Comparison of ENCODE assay signal across 14 mouse cellular contexts in the genomic region with DNA sequence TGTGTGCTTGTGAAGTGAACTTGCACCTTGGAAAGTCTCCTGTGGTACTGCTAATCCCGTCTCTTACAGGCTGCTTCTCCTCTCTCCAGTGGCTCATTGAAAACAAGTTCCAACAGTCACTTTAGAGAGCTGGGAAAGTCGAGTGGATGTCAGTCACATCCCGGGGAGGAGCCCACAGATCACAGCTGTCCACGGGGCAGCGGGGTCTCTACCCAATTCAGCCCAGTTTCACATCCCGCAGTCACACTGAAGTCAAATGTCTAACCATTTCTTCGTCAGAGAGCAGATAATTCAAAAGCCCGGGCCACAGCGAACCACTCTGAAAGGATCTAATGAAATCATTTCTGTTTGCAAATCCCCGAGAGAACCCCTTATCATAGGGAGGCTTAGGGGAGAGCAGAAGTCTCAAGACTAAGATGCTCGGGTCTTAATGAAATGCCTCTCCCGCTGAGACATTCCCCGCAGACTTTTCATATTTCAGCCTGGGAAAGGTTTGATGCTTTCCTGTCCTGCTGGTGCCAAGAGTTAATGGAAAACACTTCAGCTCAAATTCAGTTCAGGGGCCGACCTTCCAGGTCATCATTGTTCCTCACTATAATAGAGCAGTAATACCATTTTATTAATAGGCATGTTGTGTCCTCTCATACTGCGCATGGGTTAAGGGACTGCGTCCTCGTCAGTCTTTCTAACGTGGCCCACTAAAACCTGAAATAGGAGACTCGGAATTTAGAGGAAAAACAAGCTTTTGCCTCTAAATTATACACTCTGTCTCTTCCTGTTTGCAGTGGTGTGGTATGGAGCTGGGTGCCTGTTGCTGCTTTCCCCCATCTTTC. TPM values are rescaled to one million over a fixed set of nuclear protein-coding genes. Genes with fewer than 3 reads are reported as not detected.
DNase-seq lines count a peak whose midpoint lies in the region; ATAC-seq lines count a peak whose summit lies in the region.
"Had no signal": no experiment of that assay in that cellular context is flagged by ENCODE, and none has a peak within 500 bp of the region (broad histone marks: within the 10 kb centered on the region; RNA-seq: fewer than 3 reads in every experiment).

No protein-coding gene starts in this region.

- no peaks in the 10 kb centered on the region for H3K36me3 ChIP-seq in heart, embryonic 12.5 days
- no peaks in the 10 kb centered on the region for H3K36me3 ChIP-seq in embryonic facial prominence, embryonic 14.5 days (ENCODE audit: control insufficient read depth, insufficient read depth, low read length)
- H3K36me3 ChIP-seq in hindbrain, embryonic 14.5 days (replicated peaks; ENCODE audit: control insufficient read depth, insufficient read depth), result no peaks in the 10 kb centered on the region
- H3K36me3 ChIP-seq in midbrain, embryonic 14.5 days (ENCODE audit: control insufficient read depth, insufficient read depth, low read length), result no peaks in the 10 kb centered on the region

- ATAC-seq in heart, embryonic 12.5 days (ENCODE audit: insufficient number of reproducible peaks, low FRiP score), result no peak
- no peak; the same call in 1 of the 2 replicates for ATAC-seq in embryonic facial prominence, embryonic 14.5 days (ENCODE audit: low read depth)
- ATAC-seq in hindbrain, embryonic 14.5 days (ENCODE audit: low FRiP score), result no peak
- peak; percentile 17; the same call in 1 of the 2 replicates for ATAC-seq in midbrain, embryonic 14.5 days (ENCODE audit: low FRiP score, low TSS enrichment)
- ATAC-seq in erythroid progenitor cell, adult 5-6 weeks (replicated peaks; ENCODE audit: low FRiP score, poor library complexity, severe bottlenecking), result no peak
- no peak for ATAC-seq in activated CD4-positive, CD25-positive, alpha-beta regulatory T cell, adult 4 months

- peak overlapping the region; percentile 41 for H3K4me2 ChIP-seq in heart, embryonic 12.5 days
- peak overlapping the region; percentile 35 for H3K4me2 ChIP-seq in embryonic facial prominence, embryonic 14.5 days (ENCODE audit: low read depth, low read length)
- H3K4me2 ChIP-seq in hindbrain, embryonic 14.5 days (replicated peaks), result peak overlapping the region; percentile 23
- H3K4me2 ChIP-seq in midbrain, embryonic 14.5 days (ENCODE audit: low read length), result peak overlapping the region; percentile 35

- H3K27ac ChIP-seq in heart, embryonic 12.5 days (ENCODE audit: poor library complexity, severe bottlenecking), result no peak overlapping the region
- H3K27ac ChIP-seq in embryonic facial prominence, embryonic 14.5 days (replicated peaks; ENCODE audit: low read depth, low read length), result peak overlapping the region; percentile 59
- H3K27ac ChIP-seq in hindbrain, embryonic 14.5 days, result no peak overlapping the region
- peak overlapping the region; percentile 41 for H3K27ac ChIP-seq in midbrain, embryonic 14.5 days (replicated peaks; ENCODE audit: low read depth, low read length)
- H3K27ac ChIP-seq: left cerebral cortex, adult 2 months had no signal

- H3K9me3 ChIP-seq in heart, embryonic 12.5 days (replicated peaks), result peaks cover 16% of the 10 kb centered on the region
- peaks cover 23% of the 10 kb centered on the region for H3K9me3 ChIP-seq in embryonic facial prominence, embryonic 14.5 days (ENCODE audit: control insufficient read depth, low read length)
- peaks cover 10% of the 10 kb centered on the region; the same call in 1 of the 2 replicates for H3K9me3 ChIP-seq in hindbrain, embryonic 14.5 days (ENCODE audit: control insufficient read depth, low read length)
- peaks cover 13% of the 10 kb centered on the region for H3K9me3 ChIP-seq in midbrain, embryonic 14.5 days (ENCODE audit: control insufficient read depth, low read length)

- H3K4me1 ChIP-seq in heart, embryonic 12.5 days (replicated peaks), result no peaks in the 10 kb centered on the region
- peaks cover 15% of the 10 kb centered on the region for H3K4me1 ChIP-seq in embryonic facial prominence, embryonic 14.5 days (ENCODE audit: control insufficient read depth, insufficient read depth, low read length)
- peaks cover 13% of the 10 kb centered on the region for H3K4me1 ChIP-seq in hindbrain, embryonic 14.5 days (replicated peaks; ENCODE audit: control insufficient read depth, insufficient read depth, low read length)
- H3K4me1 ChIP-seq in midbrain, embryonic 14.5 days (ENCODE audit: control insufficient read depth, insufficient read depth, low read length), result peaks cover 12% of the 10 kb centered on the region; the same call in 1 of the 2 replicates

- H3K4me3 ChIP-seq in heart, embryonic 12.5 days, result no peak overlapping the region
- no peak overlapping the region for H3K4me3 ChIP-seq in embryonic facial prominence, embryonic 14.5 days (ENCODE audit: low read depth, low read length)
- H3K4me3 ChIP-seq in hindbrain, embryonic 14.5 days (replicated peaks; ENCODE audit: low read length), result no peak overlapping the region
- H3K4me3 ChIP-seq in midbrain, embryonic 14.5 days (replicated peaks; ENCODE audit: low read depth, low read length), result no peak overlapping the region
- H3K4me3 ChIP-seq: erythroblast, embryonic 14.5 days; left cerebral cortex, adult 2 months had no signal

- 31% methylated on average over 19 of the region's 19 CpGs for WGBS in heart, embryonic 12.5 days
- WGBS in embryonic facial prominence, embryonic 14.5 days, result 13% methylated on average over 19 of the region's 19 CpGs
- 14% methylated on average over 19 of the region's 19 CpGs for WGBS in hindbrain, embryonic 14.5 days
- WGBS in midbrain, embryonic 14.5 days, result 4% methylated on average over 19 of the region's 19 CpGs

- no peak for DNase-seq in heart, postnatal 4 days
- peak; percentile 61 for DNase-seq in embryonic facial prominence, embryonic 14.5 days (ENCODE audit: low spot score)
- no peak for DNase-seq in hindbrain, embryonic 14.5 days (ENCODE audit: low spot score)
- peak; percentile 65 for DNase-seq in midbrain, embryonic 14.5 days
- DNase-seq in lung, postnatal 36 days, result no peak
- DNase-seq: adrenal gland, postnatal 10 days; kidney, postnatal 14 days; lung, adult 18-20 months; thymus, postnatal 4 days had no signal

- no peaks in the 10 kb centered on the region for H3K27me3 ChIP-seq in heart, embryonic 12.5 days (replicated peaks)
- no peaks in the 10 kb centered on the region for H3K27me3 ChIP-seq in embryonic facial prominence, embryonic 14.5 days (replicated peaks; ENCODE audit: control insufficient read depth, insufficient read depth, low read length)
- H3K27me3 ChIP-seq in hindbrain, embryonic 14.5 days (ENCODE audit: control insufficient read depth, insufficient read depth, low read length), result 0 out of 2 replicates have a peak, but pooled peaks cover 4% of the 10 kb centered on the region
- no peaks in the 10 kb centered on the region for H3K27me3 ChIP-seq in midbrain, embryonic 14.5 days (ENCODE audit: control insufficient read depth, insufficient read depth, low read length)

- H3K9ac ChIP-seq in heart, embryonic 12.5 days, result no peak overlapping the region
- peak overlapping the region; percentile 28; the same call in 1 of the 2 replicates for H3K9ac ChIP-seq in embryonic facial prominence, embryonic 14.5 days (ENCODE audit: low read depth, low read length)
- H3K9ac ChIP-seq in hindbrain, embryonic 14.5 days, result no peak overlapping the region
- H3K9ac ChIP-seq in midbrain, embryonic 14.5 days (replicated peaks; ENCODE audit: low read length), result 0 out of 2 replicates have a peak overlapping the region, but pooled peaks have one; percentile 9

RNA-seq across cellular contexts. Expression of gene Gas1, which starts 20.7 kb away (rescaled TPM):
- polyA plus RNA-seq in heart, embryonic 12.5 days (2016; fragmentation: Nextera tagmentation; extraction: Ambion mirVana), result 55.2 and 56.6 TPM in 2 replicates
- 10 to 100 TPM; 53.5 to 56.8 TPM for total RNA-seq in heart, postnatal 4 days (2021)
- polyA plus RNA-seq in embryonic facial prominence, embryonic 14.5 days (2014; fragmentation: Nextera tagmentation; extraction: Ambion mirVana), result 158 and 184 TPM in 2 replicates
- polyA plus RNA-seq in hindbrain, embryonic 14.5 days (2014; fragmentation: Nextera tagmentation; extraction: Ambion mirVana), result 19.3 and 26.0 TPM in 2 replicates
- polyA plus RNA-seq in midbrain, embryonic 14.5 days (2014; fragmentation: Nextera tagmentation; extraction: Ambion mirVana), result 13.8 and 24.2 TPM in 2 replicates
- total RNA-seq in erythroid progenitor cell, adult 5-6 weeks (2015; ENCODE audit: low replicate concordance), result not detected in 2 replicates
- total RNA-seq in erythroid progenitor cell, adult 5-6 weeks (2017; ENCODE audit: low replicate concordance), result 0.51 TPM in 1 of 2 replicates, not detected in the other
- not detected for polyA plus RNA-seq in activated CD4-positive, CD25-positive, alpha-beta regulatory T cell, adult 4 months (2017; shearing (Covaris generic))
- polyA plus RNA-seq: erythroblast, embryonic 14.5 days had no signal

Comparison
In these comparisons a context has a peak if more than half of its experiments do, and no peak if none do; other contexts are left out.
1. H3K27ac ChIP-seq: peak in embryonic facial prominence, embryonic 14.5 days (single experiment) and midbrain, embryonic 14.5 days (single experiment); none in heart, embryonic 12.5 days (single experiment) and hindbrain, embryonic 14.5 days (single experiment).
2. H3K9ac ChIP-seq: peak in embryonic facial prominence, embryonic 14.5 days (single experiment) and midbrain, embryonic 14.5 days (single experiment); none in heart, embryonic 12.5 days (single experiment) and hindbrain, embryonic 14.5 days (single experiment).
3. DNase-seq: peak in embryonic facial prominence, embryonic 14.5 days (single experiment) and midbrain, embryonic 14.5 days (single experiment); none in heart, postnatal 4 days (single experiment), hindbrain, embryonic 14.5 days (single experiment) and lung, postnatal 36 days (single experiment).
4. RNA of gene Gas1, which starts 20.7 kb away (polyA plus RNA-seq): 158 to 184 TPM in embryonic facial prominence, embryonic 14.5 days, 55.2 to 56.6 TPM in heart, embryonic 12.5 days, 13.8 to 24.2 TPM in midbrain, embryonic 14.5 days and 19.3 to 26.0 TPM in hindbrain, embryonic 14.5 days; not detected in activated CD4-positive, CD25-positive, alpha-beta regulatory T cell, adult 4 months; every median in the first group is over 10 times any median in the second.
5. Peak in every context shown above with its lines, with median percentiles within 50 percentile points of each other: H3K4me2 ChIP-seq.